Mouse (Mus musculus): ENCODE data around the gene Sult2a1.
"Not testable (repeated sequence)": the region's sequence is repeated elsewhere in the genome, so short reads cannot be mapped to it uniquely, and the experiment has no call there.

GRCm38 (mm10) chr7:13837309-13837708 lies at the start of gene Sult2a1:
- not testable (repeated sequence) for TF ChIP-seq CTCF, EP300 (IDR thresholded peaks at IDR 0.05; ENCODE audit: low read depth)

Data from liver, embryonic 14.5 days (tissue).